Mouse (Mus musculus) fat pad, adult 2 months (tissue): ENCODE data around the gene Dnaic1.
"Not testable (repeated sequence)": the region's sequence is repeated elsewhere in the genome, so short reads cannot be mapped to it uniquely, and the experiment has no call there.

ENCODE experiments used
- DNase-seq: peaks from one replicate; pipeline ENCODE4 v3.0.0-alpha.2; 2011; ENCODE audit warnings: low read depth, low spot score; ENCODE audit errors: extremely low read depth

The Dnaic1 gene

GRCm38 (mm10) chr4:41662723-41663122 is 93.1 kb downstream of the Dnaic1 start:
- DNase-seq = no peak

DNA sequence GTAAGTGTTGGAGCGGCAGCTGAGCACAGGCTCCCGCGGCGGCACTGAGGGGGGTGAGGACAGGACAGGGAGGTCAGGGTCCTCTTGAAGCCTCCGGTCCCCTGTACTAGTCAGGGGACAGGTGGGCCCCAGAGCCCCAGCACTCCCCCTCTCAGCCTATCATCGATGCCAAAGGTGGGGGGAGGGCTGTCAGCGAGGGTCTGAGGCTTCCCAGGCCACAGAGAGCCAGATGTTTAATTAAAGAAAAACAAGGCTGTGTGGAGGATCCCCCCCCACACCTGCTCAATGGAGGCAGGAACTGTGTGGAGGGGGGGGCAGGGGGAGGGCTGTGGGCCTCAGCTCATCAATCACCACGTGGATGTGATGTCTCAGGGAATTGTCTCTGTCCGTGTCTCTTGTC is 94.0 kb downstream of the Dnaic1 start:
- no peak for DNase-seq

- no peak for DNase-seq
Measured at GRCm38 (mm10) chr4:41664533-41664932, 95.0 kb downstream of the Dnaic1 start.

GRCm38 (mm10) chr4:41665009-41665675 is 95.6 kb downstream of the Dnaic1 start:
- no peak for DNase-seq

GRCm38 (mm10) chr4:41666646-41667045 is 97.1 kb downstream of the Dnaic1 start:
- DNase-seq = no peak

DNA sequence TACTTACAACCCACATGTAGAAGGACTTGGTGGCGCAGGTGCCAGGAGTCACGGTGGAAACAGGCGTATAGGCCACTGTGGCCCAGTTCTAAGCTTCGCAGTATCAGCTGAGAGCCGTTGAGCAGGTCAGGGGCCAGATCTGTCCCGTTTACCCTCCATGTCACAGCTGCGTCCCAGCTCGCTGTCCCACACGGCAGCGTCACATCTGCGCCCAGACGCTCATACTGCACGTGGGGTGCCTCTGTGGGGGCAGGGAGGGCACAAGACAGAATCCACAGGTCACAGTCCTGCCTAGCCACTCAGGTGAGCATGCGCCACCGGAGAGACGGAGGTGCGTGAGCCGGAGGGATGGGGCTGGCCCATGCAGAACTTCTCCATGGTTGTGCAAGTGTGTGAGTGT is 101.3 kb downstream of the Dnaic1 start:
- DNase-seq = no peak

GRCm38 (mm10) chr4:41671500-41671899 is 101.9 kb downstream of the Dnaic1 start:
- DNase-seq = no peak

- no peak for DNase-seq
Measured at GRCm38 (mm10) chr4:41671963-41672480, 102.4 kb downstream of the Dnaic1 start.

GRCm38 (mm10) chr4:41672522-41672963 is 103.0 kb downstream of the Dnaic1 start:
- DNase-seq = no peak

DNA sequence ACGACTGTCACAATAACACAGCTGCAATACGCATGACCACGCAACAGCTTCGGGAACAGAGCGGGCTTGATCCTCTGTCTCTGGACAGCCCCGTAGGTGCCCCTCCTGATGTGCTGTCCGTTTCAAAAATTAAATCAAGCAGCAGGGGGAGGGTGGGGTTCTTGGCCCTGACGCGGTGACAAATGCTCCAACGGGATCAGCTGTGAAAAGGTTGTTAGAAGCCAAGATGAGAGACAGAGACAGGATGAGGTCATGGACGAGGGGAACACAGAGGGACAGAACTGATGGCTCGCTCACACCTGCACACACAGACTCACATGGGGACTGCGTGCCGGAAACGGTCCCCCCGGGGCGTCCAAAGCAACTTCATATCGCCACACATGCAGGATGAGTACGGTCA is 103.6 kb downstream of the Dnaic1 start:
- DNase-seq = no peak

- DNase-seq = no peak
Measured at GRCm38 (mm10) chr4:41676248-41677005, 106.9 kb downstream of the Dnaic1 start.

GRCm38 (mm10) chr4:41677006-41677629 is 107.5 kb downstream of the Dnaic1 start:
- no peak for DNase-seq

- DNase-seq = no peak
Measured at GRCm38 (mm10) chr4:41678863-41679262, 109.3 kb downstream of the Dnaic1 start.

GRCm38 (mm10) chr4:41679291-41679690 is 109.7 kb downstream of the Dnaic1 start:
- DNase-seq = no peak

- DNase-seq = no peak
Measured at GRCm38 (mm10) chr4:41681176-41681575, 111.6 kb downstream of the Dnaic1 start.

GRCm38 (mm10) chr4:41681947-41682346 is 112.4 kb downstream of the Dnaic1 start:
- no peak for DNase-seq

GRCm38 (mm10) chr4:41682789-41683188 is 113.2 kb downstream of the Dnaic1 start:
- DNase-seq = no peak

DNA sequence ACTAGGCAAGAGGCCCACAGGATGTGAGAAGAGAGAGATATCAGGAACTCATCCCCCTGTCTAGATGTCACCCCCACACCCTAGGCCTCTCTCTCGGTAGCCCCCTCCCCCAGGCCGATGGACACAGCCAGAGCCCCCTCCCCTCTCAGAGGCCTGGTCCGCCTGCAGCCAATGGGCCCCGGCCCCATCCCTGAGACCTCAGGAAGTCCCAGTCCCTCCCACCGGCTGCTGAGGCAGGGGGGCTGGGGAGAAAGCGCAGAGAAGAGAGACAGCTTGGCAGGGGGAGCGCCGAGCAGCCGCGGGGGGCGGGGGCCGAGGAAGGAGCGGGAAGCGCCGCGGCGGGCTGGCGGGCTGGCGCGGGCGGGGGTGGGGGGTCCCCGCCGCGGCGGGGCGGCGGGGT is 113.7 kb downstream of the Dnaic1 start:
- not testable (repeated sequence) for DNase-seq

- DNase-seq = not testable (repeated sequence)
Measured at GRCm38 (mm10) chr4:41684131-41684930, 114.8 kb downstream of the Dnaic1 start.

- not testable (repeated sequence) for DNase-seq
Measured at GRCm38 (mm10) chr4:41684931-41685453, 115.4 kb downstream of the Dnaic1 start.
